Mouse (Mus musculus) Patski (cell line): ENCODE data around the gene Iqschfp. TPM values are rescaled to one million over a fixed set of nuclear protein-coding genes. Genes with fewer than 3 reads are reported as not detected.

Source experiments
- ATAC-seq: fragments of 100-300 bp; one replicate; pipeline ENCODE4 v1.8.0; 2021
- CTCF ChIA-PET: fragments of 350-600 bp; sonication (Branson Sonifier 250); formaldehyde crosslinking; loops from one replicate; lab custom pipeline; 2022; ENCODE audit warnings: inconsistent platforms; lab: Charles Lee
- POLR2A ChIA-PET: fragments of 350-600 bp; sonication (Branson Sonifier 250); formaldehyde crosslinking; loops from one replicate; lab custom pipeline; 2022; ENCODE audit warnings: antibody characterized with exemption, inconsistent platforms; lab: Charles Lee
- DNase-seq: peaks from one replicate; pipeline ENCODE4 v3.0.0-alpha.2; 2011; ENCODE audit warnings: low read depth, low spot score
- H3K27me3 ChIP-seq: fragments of 371-371 bp; one replicate; pipeline ENCODE4 v1.5.1; 2021
- CTCF ChIP-seq: fragments of 100-300 bp; IDR thresholded peaks from one replicate; pipeline ENCODE4 v1.5.1; 2021
- in situ Hi-C: fragments of 300-500 bp; cut with MboI; formaldehyde crosslinking; loops from 3 replicates; pipeline ENCODE4 v1.11.1; 2018; ENCODE audit warnings: low pct_unique_long_range_greater_than_20kb, mixed read lengths
- polyA plus RNA-seq: library from polyadenylated mRNA; unstranded; gene quantifications from one replicate; pipeline ENCODE4 v1.2.3, GENCODE M21; 2021

Gene Iqschfp
- polyA plus RNA-seq, 1 experiment from 2014 or later, result not detected

- no peaks in the 10 kb centered on the region for H3K27me3 ChIP-seq
- POLR2A ChIA-PET, result no interaction called here
- CTCF ChIA-PET, result interaction anchor here (1.0 kb wide), 1 partner anchor 120 kb away, joined by 3 read pairs; no protein-coding TSS in a partner anchor
- in situ Hi-C loops, result no loop called here
- no peak for ATAC-seq
- TF ChIP-seq CTCF, result no peak
- DNase-seq, result no peak
Observed at GRCm38 (mm10) chr3:68589220-68589840, 697.3 kb downstream of the Iqschfp start.

- in situ Hi-C loops, result no loop called here
- no peak for TF ChIP-seq CTCF
- DNase-seq, result no peak
- POLR2A ChIA-PET, result interaction anchor here (0.5 kb wide), 1 partner anchor 378 kb away, joined by 6 read pairs; no protein-coding TSS in a partner anchor
- CTCF ChIA-PET, result no interaction called here
- ATAC-seq, result no peak
- H3K27me3 ChIP-seq, result no peaks in the 10 kb centered on the region
Observed at GRCm38 (mm10) chr3:68590436-68590835, 698.4 kb downstream of the Iqschfp start.

- no peaks in the 10 kb centered on the region for H3K27me3 ChIP-seq
- POLR2A ChIA-PET, result interaction anchor here (0.6 to 0.8 kb wide), 2 partner anchors 8 to 36 kb away, joined by 3 to 8 read pairs; no protein-coding TSS in a partner anchor
- TF ChIP-seq CTCF, result no peak
- in situ Hi-C loops, result no loop called here
- CTCF ChIA-PET, result interaction anchor here (1.1 kb wide), 1 partner anchor 15 kb away, joined by 3 read pairs; no protein-coding TSS in a partner anchor
- ATAC-seq (no peak), DNase-seq (no peak)
Observed at GRCm38 (mm10) chr3:68592575-68592974, 700.5 kb downstream of the Iqschfp start.

- ChIA-PET POLR2A (interaction anchor here (0.6 to 0.8 kb wide), 3 partner anchors 9 to 288 kb away, joined by 3 to 8 read pairs (median 3); no protein-coding TSS in a partner anchor), CTCF (interaction anchor here (1.1 kb wide), 1 partner anchor 15 kb away, joined by 3 read pairs; no protein-coding TSS in a partner anchor)
- DNase-seq (no peak), ATAC-seq (no peak)
- TF ChIP-seq CTCF, result no peak
- no peaks in the 10 kb centered on the region for H3K27me3 ChIP-seq
- in situ Hi-C loops, result no loop called here
Observed at GRCm38 (mm10) chr3:68593073-68593867, 701.2 kb downstream of the Iqschfp start.

GRCm38 (mm10) chr3:68595316-68595925, 703.4 kb downstream of the Iqschfp start:
- ATAC-seq (no peak), DNase-seq (no peak)
- in situ Hi-C loops, result no loop called here
- POLR2A ChIA-PET, result interaction anchor here (0.6 kb wide), 1 partner anchor 103 kb away, joined by 3 read pairs; no protein-coding TSS in a partner anchor
- TF ChIP-seq CTCF, result no peak
- CTCF ChIA-PET, result interaction anchor here (0.8 to 2.2 kb wide), 6 partner anchors 10 to 33 kb away, joined by 3 to 8 read pairs (median 4); no protein-coding TSS in a partner anchor
- H3K27me3 ChIP-seq, result no peaks in the 10 kb centered on the region

GRCm38 (mm10) chr3:68596938-68597337, 704.9 kb downstream of the Iqschfp start:
- no peaks in the 10 kb centered on the region for H3K27me3 ChIP-seq
- no peak for ATAC-seq
- ChIA-PET POLR2A (interaction anchor here (1.5 kb wide), 1 partner anchor 17 kb away, joined by 3 read pairs; no protein-coding TSS in a partner anchor), CTCF (interaction anchor here (1.3 to 2.2 kb wide), 2 partner anchors 15 to 18 kb away, joined by 3 to 8 read pairs; no protein-coding TSS in a partner anchor)
- in situ Hi-C loops, result no loop called here
- TF ChIP-seq CTCF, result no peak
- DNase-seq, result no peak

- POLR2A ChIA-PET, result no interaction called here
- CTCF ChIA-PET, result interaction anchor here (1.1 kb wide), 1 partner anchor 106 kb away, joined by 3 read pairs; no protein-coding TSS in a partner anchor
- no peaks in the 10 kb centered on the region for H3K27me3 ChIP-seq
- no peak for DNase-seq
- no peak for ATAC-seq
- no peak for TF ChIP-seq CTCF
- in situ Hi-C loops, result loop anchor here (10.0 kb wide), 1 partner anchor 108 kb away; no protein-coding TSS in a partner anchor
Observed at GRCm38 (mm10) chr3:68602891-68603290, 710.9 kb downstream of the Iqschfp start.

- DNase-seq (no peak), ATAC-seq (no peak)
- in situ Hi-C loops, result loop anchor here (10.0 kb wide), 1 partner anchor 110 kb away; no protein-coding TSS in a partner anchor
- CTCF ChIA-PET, result interaction anchor here (1.4 to 2.0 kb wide), 5 partner anchors 10 to 36 kb away, joined by 3 to 7 read pairs (median 4); no protein-coding TSS in a partner anchor
- POLR2A ChIA-PET, result interaction anchor here (0.7 to 1.4 kb wide), 2 partner anchors 110 to 140 kb away, joined by 3 read pairs; no protein-coding TSS in a partner anchor
- no peak for TF ChIP-seq CTCF
- H3K27me3 ChIP-seq, result no peaks in the 10 kb centered on the region
Observed at GRCm38 (mm10) chr3:68604467-68604866, 712.4 kb downstream of the Iqschfp start.

GRCm38 (mm10) chr3:68604962-68605361, 712.9 kb downstream of the Iqschfp start:
- H3K27me3 ChIP-seq, result no peaks in the 10 kb centered on the region
- TF ChIP-seq CTCF, result no peak
- CTCF ChIA-PET, result interaction anchor here (1.4 to 2.0 kb wide), 5 partner anchors 10 to 37 kb away, joined by 3 to 7 read pairs (median 4); no protein-coding TSS in a partner anchor
- POLR2A ChIA-PET, result interaction anchor here (0.7 to 1.4 kb wide), 3 partner anchors 29 to 140 kb away, joined by 3 to 4 read pairs (median 3); no protein-coding TSS in a partner anchor
- in situ Hi-C loops, result loop anchor here (10.0 kb wide), 1 partner anchor 110 kb away; no protein-coding TSS in a partner anchor
- no peak for ATAC-seq
- DNase-seq, result no peak
